Mouse (Mus musculus) embryo, embryonic 11.5 days (tissue): ENCODE results near the gene Tuba1b.
"Not testable (repeated sequence)": the region's sequence is repeated elsewhere in the genome, so short reads cannot be mapped to it uniquely, and the experiment has no call there.

Experiments
- DNase-seq: peaks from one replicate; pipeline ENCODE4 v3.0.0-alpha.2; 2012; ENCODE audit warnings: low read depth, low spot score

The Tuba1b gene

GRCm38 (mm10) chr15:98934217-98934839 lies at the start of gene Tuba1b:
Gene Tuba1b (minus strand): TSS chr15:98934565.
- DNase-seq = peak; percentile 85

- no peak for DNase-seq
Measured at GRCm38 (mm10) chr15:98983431-98984081, 49.2 kb upstream of the Tuba1b start.

- no peak for DNase-seq
Measured at GRCm38 (mm10) chr15:98982100-98982499, 47.7 kb upstream of the Tuba1b start.

GRCm38 (mm10) chr15:98980012-98980614 lies 45.7 kb upstream of the Tuba1b start:
- no peak for DNase-seq

- no peak for DNase-seq
Measured at GRCm38 (mm10) chr15:98978409-98979172, 44.2 kb upstream of the Tuba1b start.

GRCm38 (mm10) chr15:98977759-98978408 lies 43.5 kb upstream of the Tuba1b start:
- no peak for DNase-seq

GRCm38 (mm10) chr15:98976763-98977758 lies 42.7 kb upstream of the Tuba1b start:
- no peak for DNase-seq

- DNase-seq = no peak
Measured at GRCm38 (mm10) chr15:98973015-98973614, 38.8 kb upstream of the Tuba1b start.

GRCm38 (mm10) chr15:98971576-98972320 lies 37.4 kb upstream of the Tuba1b start:
- DNase-seq = not testable (repeated sequence)

GRCm38 (mm10) chr15:98971111-98971510 lies 36.7 kb upstream of the Tuba1b start:
- DNase-seq = no peak

GRCm38 (mm10) chr15:98969372-98970101 lies 35.2 kb upstream of the Tuba1b start:
- DNase-seq = no peak

GRCm38 (mm10) chr15:98968701-98969371 lies 34.5 kb upstream of the Tuba1b start:
- DNase-seq = no peak

- DNase-seq = no peak
Measured at GRCm38 (mm10) chr15:98959531-98959930, 25.2 kb upstream of the Tuba1b start.

- DNase-seq = no peak
Measured at GRCm38 (mm10) chr15:98958901-98959420, 24.6 kb upstream of the Tuba1b start.

GRCm38 (mm10) chr15:98957475-98957874 lies 23.1 kb upstream of the Tuba1b start:
- DNase-seq = no peak

- no peak for DNase-seq
Measured at GRCm38 (mm10) chr15:98956000-98956399, 21.6 kb upstream of the Tuba1b start.

- DNase-seq = no peak
Measured at GRCm38 (mm10) chr15:98955324-98955723, 21.0 kb upstream of the Tuba1b start.
